Mouse (Mus musculus): Measurements from ENCODE around the gene Itpr3.
A peak's percentile ranks its signal among the peaks of the same experiment; 100 is the strongest.

- TF ChIP-seq CTCF (IDR thresholded peaks at IDR 0.05) (peak; percentile 38), POLR2A (IDR thresholded peaks at IDR 0.05; ENCODE audit: insufficient read depth, low read depth, low read length) (no peak)
Observed at GRCm38 (mm10) chr17:27095690-27096089, 38.6 kb downstream of the Itpr3 start.

Measured in heart, adult 2 months (tissue).